Mouse (Mus musculus) left cerebral cortex, adult 18-20 months (tissue): ENCODE data around the gene Eps8l1. TPM values are rescaled to one million over a fixed set of nuclear protein-coding genes. Genes with fewer than 3 reads are reported as not detected.

Source experiments
- DNase-seq, 2 experiments: peaks; one replicate each; pipeline ENCODE4 v3.0.0; 2021 to 2022; ENCODE audit warnings: low spot score in 2 of 2, mixed read lengths in 1 of 2
- total RNA-seq, 2 experiments: library from RNA; stranded (reverse); gene quantifications; 2 replicates each; pipeline ENCODE4 v1.2.3; 2021

The Eps8l1 gene
- total RNA-seq, 2 experiments from 2014 or later = 4.7 to 7.9 TPM

- peak; percentile 22 to 57 for DNase-seq
These were observed 47.7 kb downstream of the Eps8l1 start for GRCm38 (mm10) chr7:4508062-4508738.

DNA sequence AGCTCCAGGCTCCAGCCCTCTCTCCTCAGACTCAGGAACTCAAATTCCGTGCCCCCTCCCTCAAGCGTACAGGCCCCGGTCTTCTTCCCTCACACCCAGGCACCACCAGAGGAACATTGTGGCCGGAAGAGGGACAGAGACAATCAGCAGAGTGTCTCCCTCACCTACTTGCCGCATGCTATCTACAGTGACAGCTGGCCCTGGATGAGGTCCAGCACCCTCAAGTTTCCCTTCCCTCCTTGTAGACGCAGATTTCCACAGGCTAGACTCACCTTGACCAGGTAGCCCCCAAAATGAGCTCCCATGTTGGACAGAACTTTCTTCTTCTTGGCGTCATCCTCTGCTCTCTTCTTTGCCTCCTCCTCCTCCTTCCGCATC lies 48.3 kb downstream of the Eps8l1 start:
- DNase-seq = no peak

- DNase-seq = peak; percentile 51
These were observed 49.6 kb downstream of the Eps8l1 start for GRCm38 (mm10) chr7:4509863-4510608.

- DNase-seq = no peak
These were observed 51.2 kb downstream of the Eps8l1 start for GRCm38 (mm10) chr7:4511489-4512224.

- DNase-seq = peak in 1 of 2 experiments; percentile 31
These were observed 52.8 kb downstream of the Eps8l1 start for GRCm38 (mm10) chr7:4513236-4513635.

GRCm38 (mm10) chr7:4513829-4514712 lies 53.6 kb downstream of the Eps8l1 start:
- no peak for DNase-seq

DNA sequence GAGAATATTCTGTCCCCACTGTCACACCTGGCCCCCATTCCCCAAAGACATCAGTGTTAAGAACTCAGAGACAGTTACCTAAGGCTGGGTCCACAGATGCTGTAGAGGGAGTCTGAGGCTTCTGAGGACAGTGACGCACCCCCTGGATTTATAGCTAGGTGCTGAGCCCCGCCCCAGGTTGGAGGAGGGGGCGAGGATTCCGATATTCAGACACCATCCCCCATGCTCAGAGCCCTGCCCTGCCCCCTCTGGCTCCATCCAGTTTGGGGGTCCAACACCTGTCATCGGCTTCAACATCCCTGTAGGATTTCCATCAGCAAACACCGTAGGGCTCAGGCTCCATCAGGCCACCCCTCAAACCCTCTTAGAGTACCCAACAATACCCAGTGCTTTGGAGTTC lies 55.4 kb downstream of the Eps8l1 start:
- DNase-seq = no peak

GRCm38 (mm10) chr7:4516332-4517050 lies 56.0 kb downstream of the Eps8l1 start, which contains the start of gene Tnnt1:
Tnnt1 (minus strand) TSS chr7:4516382.
- DNase-seq = no peak

- no peak for DNase-seq
These were observed 58.0 kb downstream of the Eps8l1 start for GRCm38 (mm10) chr7:4518487-4518886.

DNA sequence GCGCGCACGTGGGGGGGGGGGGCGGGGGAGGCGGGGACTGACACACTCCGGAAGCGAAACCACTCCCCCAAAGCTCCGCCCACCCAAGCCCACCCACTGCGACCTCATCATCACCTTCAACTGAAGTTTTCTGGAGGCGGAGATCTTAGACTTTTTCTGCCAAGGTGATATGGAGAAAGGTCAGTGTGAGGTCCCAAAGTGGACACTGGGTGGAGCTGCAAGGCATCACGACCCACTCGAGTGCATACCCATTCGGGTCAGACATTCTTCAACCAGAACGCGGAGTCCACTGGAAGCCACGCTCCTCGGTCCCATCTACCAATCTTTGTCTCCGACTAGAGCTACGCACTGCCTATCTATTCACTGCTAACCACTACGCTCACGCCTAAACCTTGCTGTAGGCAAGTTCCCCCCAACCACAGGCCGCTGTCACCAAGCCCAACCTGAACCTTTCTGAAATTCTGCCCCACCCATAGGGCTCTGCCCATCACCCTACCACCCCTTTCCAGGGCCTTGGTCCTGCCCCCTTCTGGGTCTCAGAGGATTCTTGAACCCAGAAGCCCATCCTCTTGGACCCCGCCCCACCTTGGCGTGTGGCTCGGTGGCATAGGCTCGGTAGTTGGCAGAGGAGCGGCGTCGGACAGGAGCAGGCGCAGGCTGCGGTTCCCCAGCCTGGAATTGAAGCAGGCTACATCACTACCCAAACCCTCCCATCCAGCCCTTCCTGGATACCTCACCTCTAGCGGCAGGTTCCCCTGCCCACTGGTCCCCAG lies 60.9 kb downstream of the Eps8l1 start:
- DNase-seq = no peak

DNA sequence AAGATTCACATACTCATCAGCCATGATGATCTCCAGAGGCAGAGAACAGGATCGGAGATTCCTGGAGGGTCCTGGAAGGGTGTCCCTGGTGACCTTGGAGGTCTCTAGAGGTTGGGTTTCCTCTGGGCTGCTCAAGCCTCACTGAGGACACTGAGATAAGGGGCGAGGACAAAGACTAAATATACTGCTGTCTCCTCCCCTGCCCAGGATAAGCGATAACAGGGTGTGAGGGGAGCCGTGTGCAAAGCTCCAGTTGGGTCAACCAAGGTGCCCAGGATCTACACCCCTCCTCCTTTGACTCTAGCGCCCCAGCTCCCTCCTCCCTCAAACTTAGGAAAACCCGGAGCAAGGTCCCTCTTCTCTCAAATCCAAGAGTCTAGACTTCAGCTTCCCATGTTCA lies 61.8 kb downstream of the Eps8l1 start:
- no peak for DNase-seq

- no peak for DNase-seq
These were observed 63.0 kb downstream of the Eps8l1 start for GRCm38 (mm10) chr7:4523205-4524130.

GRCm38 (mm10) chr7:4524212-4524922 lies 63.9 kb downstream of the Eps8l1 start, which contains the start of gene Tnni3:
Tnni3 (minus strand) TSS chr7:4524229.
- peak; percentile 35 to 41 for DNase-seq

DNA sequence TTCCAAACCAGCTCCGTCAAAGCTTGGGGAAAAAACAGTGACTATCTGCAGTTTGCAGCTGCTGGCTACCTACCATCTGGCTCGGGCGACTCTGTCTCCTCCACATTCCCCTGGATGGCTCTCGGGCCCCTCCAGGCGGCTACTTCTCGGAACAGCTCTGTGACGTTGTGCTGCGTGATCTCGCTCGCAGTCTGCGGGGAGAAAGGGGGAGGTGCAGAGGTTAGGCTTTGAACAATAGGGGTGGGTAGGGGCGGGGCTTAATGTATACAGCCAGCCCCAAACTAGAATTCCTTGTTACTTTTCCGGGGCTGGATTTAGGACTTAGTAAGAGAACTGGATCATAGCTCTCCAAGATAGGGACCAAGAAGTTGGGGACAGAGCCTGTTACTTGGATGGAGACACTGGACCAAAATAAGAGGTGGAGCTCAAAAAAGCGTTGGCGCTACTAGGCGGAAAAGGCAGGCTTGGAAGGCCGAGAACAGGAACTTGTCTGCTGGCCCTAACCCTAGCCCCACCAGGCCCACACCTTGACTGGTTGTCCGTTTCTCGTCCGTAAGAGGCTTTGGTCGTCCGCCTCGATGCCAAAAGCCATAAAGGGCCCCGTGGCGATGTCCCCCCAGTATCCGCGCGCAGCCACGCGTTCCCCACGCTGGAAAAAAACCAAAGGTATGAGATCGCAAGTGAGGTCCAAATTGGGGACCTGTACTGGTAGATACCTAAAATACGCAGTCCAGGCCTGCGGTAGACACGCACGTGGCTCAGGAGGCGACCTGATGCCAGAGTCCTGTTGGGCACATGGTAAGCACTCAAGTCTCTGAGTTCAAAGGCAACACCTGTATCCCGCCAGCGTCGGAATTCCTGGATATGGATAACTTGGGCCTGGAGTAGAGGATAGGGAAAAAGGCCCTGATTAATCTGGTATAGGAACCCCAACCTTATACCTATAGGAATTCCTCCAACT lies 66.1 kb downstream of the Eps8l1 start:
- peak; percentile 71 to 77 for DNase-seq

- no peak for DNase-seq
These were observed 66.8 kb downstream of the Eps8l1 start for GRCm38 (mm10) chr7:4527302-4527689.
